ENCODE assay signal across 8 mouse cellular contexts in the genomic region with DNA sequence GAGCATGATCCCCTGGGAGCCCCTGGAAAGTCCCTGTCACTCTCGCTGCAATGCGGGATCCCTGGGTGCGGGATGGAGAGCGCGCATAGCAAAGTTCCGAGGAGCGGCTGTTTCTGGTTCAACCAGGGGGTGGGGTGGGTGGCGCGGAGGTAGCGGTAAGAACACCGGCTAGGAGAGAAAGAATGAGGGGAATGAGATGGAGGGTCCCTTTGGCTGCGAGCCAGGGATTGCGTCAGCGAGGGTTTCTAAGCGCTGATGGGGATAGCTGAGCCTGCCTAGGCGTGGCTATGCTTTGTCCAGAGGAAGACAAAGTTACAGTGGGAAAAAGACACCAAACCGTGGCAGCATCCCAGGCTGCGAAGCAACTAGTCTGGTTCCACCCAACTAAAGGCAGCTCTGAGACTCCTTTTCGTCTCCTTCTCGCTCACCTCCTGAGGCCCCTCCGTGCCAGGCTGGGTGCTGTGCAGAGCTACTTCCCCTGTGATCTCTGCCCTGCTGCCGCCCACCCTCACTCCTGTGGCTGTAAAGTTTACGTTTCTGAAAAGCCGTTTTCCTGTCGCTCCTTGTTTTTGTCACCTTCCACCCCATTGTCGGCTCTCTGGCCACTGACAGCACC. TPM values are rescaled to one million over a fixed set of nuclear protein-coding genes. Genes with fewer than 3 reads are reported as not detected.
DNase-seq lines count a peak whose midpoint lies in the region; ATAC-seq and TF ChIP-seq lines count a peak whose summit lies in the region.

No protein-coding gene starts in this region.

- no peaks in the 10 kb centered on the region for H3K27me3 ChIP-seq in intestine, postnatal 0 days (replicated peaks; ENCODE audit: control insufficient read depth, insufficient read depth, low read length)

- H3K9me3 ChIP-seq in intestine, postnatal 0 days (ENCODE audit: control insufficient read depth): no peaks in the 10 kb centered on the region

- intact Hi-C loops in gastrocnemius, postnatal 36 days (cut with DNase I): loop anchor here (2.0 kb wide), 1 partner anchor 33 kb away; no protein-coding TSS in a partner anchor

- H3K27ac ChIP-seq in bone marrow macrophage, adult 2 months (ENCODE audit: insufficient read depth, low read depth, low read length): no peak overlapping the region
- peak overlapping the region; percentile 37; the same call in 1 of the 2 replicates for H3K27ac ChIP-seq in intestine, postnatal 0 days (ENCODE audit: low read depth, low read length)
- no peak overlapping the region for H3K27ac ChIP-seq in macrophage

- peak; percentile 41 for DNase-seq in ovary, postnatal 14 days (ENCODE audit: low spot score)
- no peak for DNase-seq in ovary, adult 18-20 months (ENCODE audit: low spot score)
- DNase-seq in gastrocnemius, postnatal 36 days: peak; percentile 61
- DNase-seq in spleen, postnatal 36 days (ENCODE audit: low spot score in 2 of 2): peak; percentile 33 to 38

- peaks cover 25% of the 10 kb centered on the region for H3K4me1 ChIP-seq in bone marrow macrophage, adult 2 months (ENCODE audit: control insufficient read depth, insufficient read depth, low read length)
- peaks cover 7% of the 10 kb centered on the region; the same call in 1 of the 2 replicates for H3K4me1 ChIP-seq in intestine, postnatal 0 days (replicated peaks; ENCODE audit: control insufficient read depth, insufficient read depth, low read length)

- H3K79me2 ChIP-seq in macrophage (ENCODE audit: inconsistent target): peaks cover 7% of the 10 kb centered on the region; the same call in 1 of the 2 replicates

- no peak for TF ChIP-seq CTCF in bone marrow macrophage, adult 2 months (IDR thresholded peaks at IDR 0.05; ENCODE audit: low read depth, low read length)
- no peak for TF ChIP-seq CTCF in intestine, postnatal 0 days (IDR thresholded peaks at IDR 0.05; ENCODE audit: low read depth)

- WGBS in intestine, postnatal 0 days: under 1% methylated on average over 26 of the region's 26 CpGs
- 1% methylated on average over 26 of the region's 26 CpGs for WGBS in macrophage (ENCODE audit: missing documents)

- peak; percentile 13; the same call in 1 of the 2 replicates for ATAC-seq in intestine, postnatal 0 days
- ATAC-seq in cerebellum, adult (ENCODE audit: insufficient number of reproducible peaks, low FRiP score, low TSS enrichment): no peak

- H3K36me3 ChIP-seq in intestine, postnatal 0 days (ENCODE audit: control insufficient read depth, insufficient read depth): no peaks in the 10 kb centered on the region
- H3K36me3 ChIP-seq in macrophage (ENCODE audit: inconsistent target): no peaks in the 10 kb centered on the region

- no peak for TF ChIP-seq POLR2A in bone marrow macrophage, adult 2 months (IDR thresholded peaks at IDR 0.05; ENCODE audit: borderline replicate concordance, low read depth, low read length)

- peak overlapping the region; percentile 50 for H3K9ac ChIP-seq in intestine, postnatal 0 days (ENCODE audit: low read depth, low read length)

- H3K4me2 ChIP-seq in intestine, postnatal 0 days (replicated peaks; ENCODE audit: low read depth): peak overlapping the region; percentile 99

- H3K4me3 ChIP-seq in bone marrow macrophage, adult 2 months (ENCODE audit: insufficient read depth, low read length): peak overlapping the region; percentile 81
- H3K4me3 ChIP-seq in intestine, postnatal 0 days (ENCODE audit: low read depth, low read length): peak overlapping the region; percentile 63
- H3K4me3 ChIP-seq in macrophage (ENCODE audit: inconsistent target): peak overlapping the region; percentile 56

RNA-seq across cellular contexts. Expression of gene Glipr2, which starts 0.8 kb away (rescaled TPM):
- 1.8 and 2.1 TPM in 2 replicates for polyA plus RNA-seq in bone marrow macrophage, adult 2 months (2012; ENCODE audit: insufficient read depth, insufficient read length, missing spikeins)
- 1 to 10 TPM; 2.4 to 3.0 TPM for total RNA-seq in gastrocnemius, postnatal 36 days (2021)
- polyA plus RNA-seq in intestine, postnatal 0 days (2015; fragmentation: Nextera tagmentation; extraction: Ambion mirVana): 25.2 and 26.8 TPM in 2 replicates
- 10 to 100 TPM in 2 of 26 experiments, 1 to 10 TPM in 14, under 1 TPM in 5, not detected in 5; 0.31 to 18.3 (median 1.9) TPM for total RNA-seq in macrophage (2018; cell fraction: chromatin; rRNA removed)
- total RNA-seq in macrophage (2018; cell fraction: cytosol; rRNA removed): 10 to 100 TPM in 6 of 26 experiments, 1 to 10 TPM in 20; 1.8 to 14.4 (median 7.5) TPM
- total RNA-seq in macrophage (2018; cell fraction: nucleus; rRNA removed): 10 to 100 TPM in 4 of 26 experiments, 1 to 10 TPM in 17, under 1 TPM in 3, not detected in 2; 0.48 to 20.8 (median 5.3) TPM
- polyA plus RNA-seq in macrophage (2018): 1.7 to 2.7 TPM (median 2.0 TPM) in 3 replicates

RNA-seq across cellular contexts. Expression of gene Ccin, which starts 25.3 kb away (rescaled TPM):
- polyA plus RNA-seq in bone marrow macrophage, adult 2 months (2012; ENCODE audit: insufficient read depth, insufficient read length, missing spikeins): not detected in 2 replicates
- not detected for total RNA-seq in gastrocnemius, postnatal 36 days (2021)
- not detected in 2 replicates for polyA plus RNA-seq in intestine, postnatal 0 days (2015; fragmentation: Nextera tagmentation; extraction: Ambion mirVana)
- not detected for total RNA-seq in macrophage (2018; cell fraction: chromatin; rRNA removed)
- total RNA-seq in macrophage (2018; cell fraction: cytosol; rRNA removed): not detected
- under 1 TPM in 1 of 26 experiments, not detected in 25; 0.29 TPM for total RNA-seq in macrophage (2018; cell fraction: nucleus; rRNA removed)
- polyA plus RNA-seq in macrophage (2018): not detected in 3 replicates

RNA-seq across cellular contexts. Expression of gene Clta, which starts 46.3 kb away (rescaled TPM):
- 840 and 888 TPM in 2 replicates for polyA plus RNA-seq in bone marrow macrophage, adult 2 months (2012; ENCODE audit: insufficient read depth, insufficient read length, missing spikeins)
- 10 to 100 TPM; 46.3 to 49.3 TPM for total RNA-seq in gastrocnemius, postnatal 36 days (2021)
- 343 and 352 TPM in 2 replicates for polyA plus RNA-seq in intestine, postnatal 0 days (2015; fragmentation: Nextera tagmentation; extraction: Ambion mirVana)
- 100 to 1,000 TPM in 4 of 26 experiments, 10 to 100 TPM in 22; 43.3 to 129 (median 74.1) TPM for total RNA-seq in macrophage (2018; cell fraction: chromatin; rRNA removed)
- 1,000 to 10,000 TPM in 1 of 26 experiments, 100 to 1,000 TPM in 25; 474 to 1,048 (median 650) TPM for total RNA-seq in macrophage (2018; cell fraction: cytosol; rRNA removed)
- 100 to 1,000 TPM; 108 to 364 (median 196) TPM for total RNA-seq in macrophage (2018; cell fraction: nucleus; rRNA removed)
- 719 to 1,119 TPM (median 1,119 TPM) in 3 replicates for polyA plus RNA-seq in macrophage (2018)
